Mouse (Mus musculus) NIH3T3 (cell line): ENCODE measurements at regions not wholly inside any gene's neighbourhood (a gene's known extent, or its start where the extent isn't known, plus 50 kb on each side); places are given as distances from the start of the nearest gene placed in this dataset.

Experiments
- DNase-seq: peaks from one replicate; pipeline ENCODE4 v3.0.0-alpha.2; 2012; ENCODE audit warnings: low read depth

DNA sequence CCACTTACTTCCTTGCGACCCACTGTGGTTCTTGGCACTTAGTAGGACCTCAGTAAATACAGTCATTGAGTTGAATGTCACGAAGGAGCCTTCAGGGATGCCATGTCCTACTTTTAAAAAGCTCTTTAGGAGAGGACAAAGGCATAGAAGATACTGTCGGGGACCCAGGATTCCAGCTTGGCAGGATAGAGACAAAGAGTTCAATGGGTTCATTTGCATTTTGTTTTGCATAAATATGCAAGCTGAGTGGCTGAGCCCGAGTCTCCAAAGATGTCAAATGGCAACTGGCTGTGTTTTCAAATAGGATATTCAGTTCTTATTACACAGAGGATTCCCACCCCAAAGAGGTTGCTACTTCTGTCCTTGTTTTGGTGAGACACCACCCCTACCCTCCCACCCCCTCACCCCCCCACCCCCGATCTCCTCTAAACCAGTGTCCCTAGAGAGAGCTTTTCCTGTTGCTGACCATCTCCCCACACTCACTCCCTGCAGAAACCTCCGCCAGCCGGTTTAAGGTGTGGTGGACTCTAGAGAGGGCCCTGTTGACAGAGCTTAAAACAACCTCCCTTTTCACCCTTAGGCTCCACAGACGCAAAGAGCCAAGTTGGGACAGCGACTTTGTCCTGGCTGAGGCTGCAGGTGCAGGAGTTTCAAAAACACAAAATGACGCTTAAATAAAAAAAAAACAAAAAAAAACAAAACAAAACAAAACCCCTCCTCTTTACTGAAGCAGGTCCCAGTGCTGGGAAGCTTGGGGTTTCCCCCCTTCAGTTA lies 57.9 kb downstream of the Sox9 start:
- DNase-seq: no peak

DNA sequence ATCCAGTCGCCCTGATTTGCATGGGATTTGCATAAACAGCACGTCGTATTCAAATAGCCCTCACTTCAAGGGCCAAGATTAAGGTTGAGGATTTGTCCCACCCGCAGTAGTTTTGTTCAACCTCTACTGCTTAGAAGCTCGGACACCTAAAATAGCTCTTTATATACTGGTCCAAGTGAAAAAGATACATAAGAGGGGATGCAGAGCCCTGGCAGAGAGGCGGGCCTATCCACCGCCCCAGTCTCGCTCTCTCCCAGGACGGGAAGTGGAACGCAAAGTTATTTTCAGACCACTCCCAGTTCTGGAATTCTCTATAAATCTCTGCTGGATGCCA lies 58.4 kb downstream of the Sox9 start:
- no peak for DNase-seq

DNA sequence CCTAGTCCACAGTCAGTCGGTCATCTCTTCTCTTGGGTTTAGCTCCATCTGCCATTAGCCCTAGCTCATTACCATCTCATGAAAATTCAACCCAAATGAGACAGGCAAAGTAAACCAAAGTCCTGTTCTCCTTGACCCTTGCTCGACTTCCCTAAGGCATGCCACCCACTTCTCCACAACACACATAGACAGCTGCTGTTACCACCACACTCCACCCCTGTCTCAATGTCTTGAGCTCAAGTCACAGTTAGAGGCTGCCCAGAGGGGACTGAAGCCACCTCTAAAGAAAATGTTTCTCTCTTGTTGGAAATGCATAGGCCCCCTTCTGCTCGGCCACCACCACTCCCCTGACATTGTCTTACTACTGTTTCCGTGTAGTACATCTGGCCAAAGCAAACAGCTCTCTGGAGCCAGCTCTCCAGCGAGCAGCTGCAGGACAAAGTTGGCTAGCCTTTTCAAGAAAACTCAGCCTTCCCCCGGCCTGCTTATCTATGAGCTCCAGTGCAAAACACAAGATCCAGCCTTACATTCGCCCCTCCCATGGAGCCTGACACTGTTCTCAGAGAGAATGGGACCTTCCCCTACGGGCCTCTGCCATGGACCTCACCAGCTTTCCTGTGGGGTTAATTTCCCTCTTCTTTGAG lies 62.4 kb downstream of the Sox9 start:
- DNase-seq: peak; percentile 21

DNA sequence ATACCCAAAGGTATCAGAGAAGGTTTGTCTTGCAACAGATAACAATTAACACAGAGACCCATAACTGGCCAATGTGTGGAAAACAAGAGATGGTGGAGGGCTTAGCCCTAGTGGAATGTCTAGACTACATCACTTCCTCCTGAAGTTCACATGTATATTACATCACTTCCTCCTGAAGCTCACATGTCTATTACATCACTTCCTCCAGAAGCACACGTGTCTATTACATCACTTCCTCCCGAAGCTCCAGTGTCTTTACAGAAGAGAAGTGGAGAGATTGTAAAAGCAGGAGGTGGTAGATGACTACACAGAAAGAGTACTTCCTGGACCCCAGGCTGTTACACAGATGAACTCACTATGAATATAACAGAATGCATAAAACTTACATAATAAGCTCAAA lies 65.1 kb downstream of the Sox9 start:
- peak; percentile 22 for DNase-seq

DNA sequence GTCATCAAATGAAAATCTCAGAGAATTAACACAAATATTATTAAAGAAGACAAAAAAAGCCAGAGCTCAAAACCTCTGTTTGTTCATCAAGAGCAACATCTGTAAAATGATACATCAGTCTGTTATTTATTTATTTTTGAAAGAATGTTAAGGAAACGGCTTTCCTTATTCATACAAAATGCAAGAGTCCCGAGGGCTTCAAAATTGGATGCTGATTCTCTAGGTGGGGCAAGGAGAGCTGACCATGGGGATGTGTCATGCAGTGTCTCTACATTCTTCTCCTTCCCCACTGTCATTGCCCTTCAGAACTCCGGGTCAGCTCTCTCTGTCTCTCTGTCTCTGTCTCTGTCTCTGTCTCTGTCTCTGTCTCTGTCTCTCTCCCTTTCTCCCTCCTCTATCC lies 65.8 kb downstream of the Sox9 start:
- DNase-seq: peak; percentile 77

DNA sequence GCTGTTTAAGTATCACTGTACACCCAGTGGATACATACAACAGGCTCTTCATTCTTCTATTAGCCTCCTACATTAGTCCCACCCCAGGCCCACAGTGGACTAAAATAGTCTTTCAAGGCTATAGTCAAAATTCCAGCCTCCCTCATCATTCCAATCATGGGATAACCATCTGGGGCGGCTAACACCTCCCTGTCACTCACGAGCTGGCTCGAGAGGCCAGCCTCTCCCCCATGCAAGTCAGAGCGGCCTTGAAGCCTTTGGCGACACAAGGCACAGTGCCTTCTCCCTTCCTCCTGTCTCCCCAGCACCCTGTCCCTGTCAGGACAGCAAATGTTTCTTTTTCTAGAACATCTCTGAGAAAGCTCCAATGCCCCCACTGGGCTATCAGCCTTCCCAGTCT lies 68.0 kb downstream of the Sox9 start:
- DNase-seq: peak; percentile 60

DNA sequence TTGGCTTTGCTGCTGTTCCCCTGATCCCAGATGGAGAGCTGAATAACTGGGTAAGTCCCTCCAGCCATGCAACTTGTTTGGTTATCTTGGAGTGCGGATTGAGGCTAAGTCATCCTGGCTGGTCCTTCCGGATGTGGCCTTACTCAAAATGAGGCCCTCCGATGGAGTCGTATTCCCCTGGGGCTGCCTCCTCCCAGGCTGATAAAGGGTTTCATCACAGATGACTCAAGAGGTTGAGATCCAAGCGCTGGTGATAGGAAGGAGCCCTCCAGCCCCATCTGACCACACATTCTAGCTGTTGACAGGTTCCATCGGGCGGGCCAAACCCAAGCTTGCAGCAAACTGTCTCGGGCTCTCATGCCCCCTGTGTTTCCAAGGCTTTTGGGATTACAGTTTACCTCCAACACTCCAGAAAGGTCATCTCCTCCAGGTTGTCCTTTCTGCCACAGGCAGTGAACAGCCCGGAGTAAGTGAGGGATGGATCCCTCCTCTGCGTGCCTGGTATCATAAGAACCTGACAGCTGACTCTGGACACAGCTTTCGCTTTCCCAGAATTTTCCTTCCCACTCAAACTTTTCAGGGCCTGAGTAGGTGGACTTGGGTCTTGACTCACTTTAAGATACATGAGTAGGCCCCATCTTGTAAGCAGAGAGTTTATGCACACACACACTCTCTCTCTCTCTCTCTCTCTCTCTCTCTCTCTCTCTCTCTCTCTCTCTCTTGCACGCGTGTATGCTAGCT lies 68.7 kb downstream of the Sox9 start:
- peak; percentile 92 for DNase-seq

DNA sequence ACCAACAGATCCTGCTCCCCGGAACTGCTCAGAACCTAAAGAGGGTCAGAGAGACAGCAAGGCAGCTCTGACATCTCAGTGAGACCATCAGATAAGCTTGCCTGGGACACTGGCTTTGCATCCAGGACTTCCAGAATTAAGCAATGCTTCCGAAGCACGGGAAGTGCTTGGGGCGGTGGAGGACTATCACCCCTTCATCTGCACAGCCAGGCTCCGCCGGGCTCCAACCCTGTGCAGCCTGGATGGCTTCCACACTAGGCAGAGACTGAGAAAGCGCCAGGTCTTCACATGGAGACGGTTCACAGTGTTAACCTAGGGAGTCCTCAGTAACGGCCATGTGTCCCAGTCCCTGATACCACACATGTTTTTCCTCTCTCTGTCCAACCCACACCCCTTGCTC lies 69.3 kb downstream of the Sox9 start:
- no peak for DNase-seq

DNA sequence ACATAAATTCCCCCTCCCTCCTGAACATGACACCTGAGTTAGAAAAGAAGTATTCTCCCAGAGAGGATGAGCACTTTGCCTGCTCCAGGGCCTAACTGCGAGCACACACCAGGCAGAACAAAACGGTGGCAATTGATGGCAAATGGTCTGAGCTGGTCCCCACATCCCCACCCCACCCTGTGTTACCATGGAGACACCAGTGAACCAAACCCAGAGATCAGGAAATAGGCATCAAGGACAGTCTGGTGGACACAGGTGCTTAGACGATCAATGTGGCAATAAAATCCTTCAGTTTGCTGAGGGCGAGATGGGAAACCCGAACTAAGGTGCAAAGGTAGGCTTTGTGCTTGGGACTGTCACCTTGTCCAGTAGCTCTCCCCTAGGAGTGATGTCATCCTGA lies 74.0 kb downstream of the Sox9 start:
- no peak for DNase-seq

DNA sequence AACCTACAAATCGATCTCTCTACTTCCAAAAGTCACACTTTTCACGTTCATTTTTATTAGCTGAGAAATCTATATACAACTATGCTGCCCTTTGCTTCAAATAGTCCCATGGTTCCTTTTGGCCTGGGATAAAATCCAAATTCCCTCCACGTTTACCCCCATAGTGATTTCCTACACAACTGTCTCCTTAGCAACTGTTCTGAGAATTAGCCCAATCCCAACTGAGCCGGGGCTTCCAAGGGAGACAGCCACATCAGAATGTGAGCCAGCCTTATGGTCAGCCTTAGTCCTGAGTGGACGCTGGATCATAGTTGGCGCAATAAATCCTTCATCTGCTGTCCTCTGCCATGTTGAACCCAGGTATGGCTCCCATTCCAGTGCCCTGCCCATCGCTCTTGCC lies 77.3 kb downstream of the Sox9 start:
- no peak for DNase-seq

DNA sequence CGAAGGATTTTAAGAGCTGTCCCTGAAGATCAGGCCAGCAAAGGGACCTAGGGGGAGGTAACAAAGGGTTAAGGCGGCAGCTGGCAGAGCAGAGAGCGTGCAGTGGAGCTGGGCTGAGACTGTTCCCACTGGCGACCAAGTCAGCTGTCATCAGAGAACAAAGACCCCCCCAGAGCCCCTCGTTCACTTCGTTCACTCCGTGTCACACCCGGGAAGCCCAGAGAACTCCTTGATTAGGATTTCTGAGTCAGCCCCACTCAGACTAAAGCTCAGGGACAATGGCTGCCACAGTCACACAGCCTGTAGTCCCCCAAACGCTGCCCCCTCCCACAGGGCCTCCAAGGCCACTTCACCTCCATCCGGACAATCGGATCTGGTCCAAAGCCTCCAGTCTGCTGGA lies 78.8 kb downstream of the Sox9 start:
- no peak for DNase-seq

DNA sequence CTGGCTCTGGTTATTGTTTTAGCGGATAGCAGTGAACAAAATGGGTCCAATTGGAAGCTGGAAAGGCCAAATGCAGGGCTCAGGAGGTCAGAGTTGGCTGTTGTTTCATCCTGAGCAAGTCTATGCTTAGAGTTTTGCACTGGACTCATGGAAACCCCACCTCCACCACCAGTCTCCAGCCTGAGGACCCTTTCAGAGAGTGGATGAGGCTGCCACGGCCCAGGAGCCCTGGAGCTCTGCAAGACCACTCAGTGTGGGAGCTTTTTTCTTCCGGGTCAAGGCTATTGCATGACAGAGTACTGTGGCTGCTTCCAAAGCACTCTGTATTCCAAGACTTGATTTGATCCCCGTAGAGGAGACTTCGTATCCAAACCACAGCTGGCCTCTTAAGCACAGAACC lies 79.2 kb downstream of the Sox9 start:
- DNase-seq: no peak

DNA sequence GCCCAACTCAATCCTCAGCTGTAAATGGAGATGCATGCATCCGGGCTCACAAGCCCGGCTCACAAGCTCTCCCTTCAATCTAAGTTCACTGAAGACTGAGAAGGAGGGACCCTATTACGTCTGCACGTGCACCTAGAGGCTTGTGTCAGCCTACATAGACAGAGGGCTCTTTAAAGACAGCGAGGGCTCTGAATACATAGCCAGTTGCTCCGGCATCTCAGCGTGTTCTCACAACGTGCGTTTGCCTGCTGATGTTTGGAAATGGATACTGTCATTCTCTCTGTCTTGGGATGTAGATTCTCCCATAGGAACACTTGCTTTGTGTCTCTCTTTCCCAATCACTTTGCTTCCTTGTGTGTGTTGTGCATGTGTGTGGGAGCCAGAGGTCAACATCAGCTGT lies 83.8 kb downstream of the Sox9 start:
- DNase-seq: no peak

DNA sequence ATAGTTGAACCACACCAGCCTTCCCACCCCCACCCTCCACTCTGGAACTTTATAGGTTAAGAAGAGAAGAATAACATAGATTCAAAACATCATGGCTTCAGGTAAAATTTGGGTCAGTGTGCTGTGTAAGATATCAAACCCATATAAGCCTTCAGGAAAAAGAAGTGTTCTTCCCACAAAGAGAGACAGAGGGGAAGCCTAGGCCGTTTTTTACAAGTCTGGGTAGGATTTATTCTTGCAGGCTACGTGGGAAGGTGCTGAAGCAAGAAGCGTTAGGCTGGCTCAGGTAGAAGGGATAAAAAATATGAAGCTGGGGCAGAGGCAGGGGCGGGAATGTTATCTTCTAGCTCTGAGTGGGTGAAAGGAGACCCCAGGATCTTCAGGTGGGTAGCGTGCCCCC lies 87.5 kb downstream of the Sox9 start:
- DNase-seq: no peak

DNA sequence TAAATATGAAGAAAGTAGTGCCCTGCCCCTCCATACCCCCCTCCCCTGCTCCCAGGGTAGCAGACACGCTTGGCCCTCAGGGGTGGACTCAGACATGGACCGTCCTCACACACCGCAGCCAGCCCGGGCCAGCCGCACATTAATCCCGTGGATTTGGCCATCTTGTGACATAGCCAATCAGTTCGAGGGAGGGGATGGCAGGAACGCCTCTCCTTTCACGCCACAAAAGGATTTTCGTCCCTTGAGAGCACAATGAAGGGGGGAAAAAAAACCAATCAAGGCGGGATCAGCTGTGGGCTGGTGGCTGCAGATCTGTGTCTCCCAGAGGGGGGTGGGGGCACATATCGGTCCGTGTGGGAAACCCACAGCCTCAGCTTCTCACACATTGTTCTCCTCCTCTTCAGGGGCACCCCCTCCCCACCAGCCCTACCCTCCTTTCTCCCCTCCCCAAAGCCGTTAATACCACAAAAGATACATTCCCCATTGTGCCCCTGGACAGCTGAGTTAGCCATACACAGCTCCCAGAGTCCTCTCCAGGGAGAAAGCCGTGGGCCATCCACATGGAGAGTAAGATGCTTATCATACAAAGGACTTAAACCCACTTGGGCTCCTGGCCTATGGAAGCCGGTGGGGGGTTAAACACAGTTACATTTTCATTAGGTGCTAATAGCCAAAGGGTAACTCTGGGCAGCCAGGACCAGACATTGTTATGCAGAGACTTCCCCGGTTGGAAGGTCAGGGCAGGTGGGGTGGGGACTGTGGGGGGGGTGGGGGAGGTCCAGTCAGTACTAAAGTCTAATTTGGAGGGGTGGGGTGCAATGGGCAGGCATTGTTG lies 88.4 kb downstream of the Sox9 start:
- DNase-seq: no peak

DNA sequence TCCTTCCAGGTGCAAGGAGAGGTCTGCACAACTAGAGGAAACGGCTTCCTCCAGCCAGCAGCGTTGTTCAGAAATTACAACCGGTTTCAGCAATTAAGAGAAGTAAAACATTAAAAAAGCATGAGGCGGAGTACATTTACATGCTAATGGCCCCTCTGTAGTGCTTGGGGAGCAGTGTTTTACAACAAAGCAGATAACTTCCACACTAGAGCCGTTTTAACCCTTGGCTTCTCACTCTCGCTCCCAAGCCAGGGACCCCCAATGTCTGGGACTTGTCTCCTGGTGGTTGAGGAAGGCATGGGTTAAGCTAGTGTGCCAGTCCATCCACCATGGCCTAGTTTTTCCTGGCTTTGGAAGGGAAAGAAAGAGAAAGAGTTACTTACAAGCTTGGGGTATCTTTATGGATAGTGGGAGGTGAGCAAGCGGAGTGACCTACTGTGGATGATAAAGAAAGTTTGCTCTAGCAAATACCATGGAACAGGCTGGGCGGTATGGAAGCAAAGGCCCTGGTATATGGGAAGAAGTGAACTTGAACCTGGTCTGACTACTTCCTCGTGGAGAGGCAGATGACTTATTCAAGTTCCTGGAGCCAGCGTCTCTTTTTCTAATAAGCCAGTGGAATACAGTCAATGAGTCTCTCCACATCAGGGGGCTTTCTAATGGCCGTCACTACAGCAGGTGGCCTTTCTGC lies 90.8 kb downstream of the Sox9 start:
- no peak for DNase-seq

DNA sequence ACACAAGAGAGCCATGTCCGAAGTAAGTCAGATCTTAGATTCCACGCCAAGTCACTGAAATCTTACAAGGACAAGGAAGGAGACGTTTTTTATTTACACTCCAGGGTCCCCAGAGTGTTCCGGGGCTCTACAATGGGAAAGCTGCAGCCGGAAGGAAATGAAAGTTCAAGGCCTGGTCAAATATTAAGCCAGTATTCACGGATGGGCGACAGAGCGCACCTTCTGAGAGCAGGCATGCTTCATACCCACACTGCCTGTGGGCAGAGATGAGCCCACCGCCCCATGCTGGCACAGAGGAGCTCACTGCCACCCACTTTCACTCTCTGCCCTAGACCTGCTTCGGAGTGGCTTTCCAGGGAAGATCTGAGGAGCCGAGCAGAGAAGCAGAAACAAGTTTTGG lies 92.2 kb downstream of the Sox9 start:
- DNase-seq: no peak

DNA sequence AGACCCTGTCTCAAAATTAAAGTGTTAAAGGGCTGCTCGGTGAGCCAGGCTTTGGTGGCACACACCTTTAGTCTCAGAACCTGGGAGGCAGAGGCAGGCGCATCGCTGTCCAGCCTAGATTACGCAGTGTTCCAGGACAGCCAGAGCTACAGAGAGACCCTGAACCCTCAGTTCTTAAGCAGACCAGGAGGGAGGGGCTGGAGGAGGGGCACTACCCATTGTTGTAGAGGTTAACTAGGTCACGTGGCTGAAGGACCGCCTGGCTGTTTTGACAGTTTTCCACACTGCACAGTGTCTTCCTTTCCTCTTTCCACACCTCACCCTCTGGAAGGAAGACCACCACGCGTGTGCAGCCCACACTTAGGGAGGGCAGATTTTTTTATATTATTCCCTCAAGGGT lies 94.2 kb downstream of the Sox9 start:
- DNase-seq: no peak

DNA sequence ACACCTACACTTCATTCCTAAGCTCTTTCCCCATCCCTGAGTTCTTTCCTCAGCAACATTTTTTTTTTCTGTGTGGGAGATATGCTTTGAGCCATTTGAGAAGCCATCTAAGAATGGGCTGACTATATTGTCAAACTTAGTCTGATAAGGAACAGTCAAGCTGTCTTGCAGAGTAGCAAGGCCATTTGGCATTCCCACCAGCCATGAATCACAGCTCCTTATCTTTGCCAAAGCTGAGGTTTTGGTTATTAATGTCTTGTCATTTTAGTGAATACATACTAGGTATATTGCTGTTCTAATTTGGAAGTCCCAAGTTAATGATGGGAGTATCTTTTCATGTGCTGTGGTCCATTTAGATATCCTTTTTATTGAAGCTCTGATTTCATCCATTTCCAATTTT lies 96.4 kb downstream of the Sox9 start:
- DNase-seq: peak; percentile 27

DNA sequence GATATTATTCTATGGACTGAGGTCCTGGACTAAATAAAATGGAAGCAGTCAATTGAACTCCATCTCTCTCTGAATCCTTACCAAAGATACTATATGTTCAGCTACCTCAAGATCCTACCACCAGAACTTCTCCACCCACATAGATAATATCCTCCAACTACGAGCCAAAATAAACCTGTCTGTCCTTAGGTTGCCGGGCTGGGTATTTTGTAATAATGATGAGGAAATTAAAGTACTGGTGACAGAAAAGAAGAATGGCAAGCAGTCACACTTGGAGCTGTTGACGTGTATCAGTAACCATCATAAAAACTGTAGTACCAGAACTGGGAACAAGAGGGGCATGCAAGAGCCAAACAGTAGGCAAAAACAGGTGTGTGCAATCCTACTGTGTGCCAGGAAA lies 98.7 kb downstream of the Sox9 start:
- no peak for DNase-seq

DNA sequence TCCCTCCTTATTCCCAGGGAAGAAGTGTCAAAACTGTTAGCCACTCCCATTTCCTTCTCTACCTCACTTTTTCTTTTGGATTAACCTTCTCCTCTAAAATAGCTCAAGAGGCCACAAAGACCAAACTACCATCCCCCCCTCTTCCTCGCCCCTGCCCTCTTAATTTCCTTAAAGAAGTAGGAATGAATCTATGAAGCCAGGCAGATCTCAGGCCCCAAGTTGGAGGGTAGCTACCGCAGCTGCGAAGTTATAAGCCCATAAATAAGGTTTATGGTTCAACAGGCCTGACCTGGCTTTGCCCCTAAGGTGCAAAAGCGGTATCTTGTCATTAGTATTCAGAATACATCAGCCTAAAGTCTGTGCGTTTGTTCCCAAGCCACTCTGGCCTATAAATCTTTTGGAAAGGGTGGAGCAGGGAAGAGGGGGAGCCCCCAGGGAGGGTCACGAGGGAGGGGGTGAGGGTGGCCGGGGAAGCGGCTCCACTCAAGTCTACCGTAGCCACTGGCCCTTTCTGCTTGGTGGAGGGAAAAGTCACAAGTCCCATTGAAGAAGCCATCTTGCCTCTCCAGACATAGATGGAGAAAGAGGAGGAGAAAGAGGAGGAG lies 103.4 kb downstream of the Sox9 start:
- no peak for DNase-seq

DNA sequence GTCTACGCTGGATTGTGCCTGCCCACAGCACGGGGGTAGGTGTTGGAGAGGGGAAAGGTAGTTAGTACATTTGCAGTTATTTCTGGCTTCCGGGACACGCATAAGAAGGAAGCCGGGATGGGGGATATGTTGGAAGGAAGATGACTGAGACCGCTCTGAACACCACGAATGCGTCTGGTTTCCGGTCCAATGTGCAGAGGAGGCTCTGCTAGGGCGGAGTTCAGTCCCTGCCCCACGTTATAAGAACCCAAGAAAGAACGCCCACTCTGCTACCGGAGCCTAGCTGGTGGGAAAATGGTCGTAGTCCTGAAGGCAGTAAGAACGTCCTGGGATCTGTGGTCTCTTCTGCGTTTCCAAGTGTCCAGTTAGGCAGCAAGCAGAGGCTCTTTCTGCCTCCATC lies 104.1 kb downstream of the Sox9 start:
- no peak for DNase-seq
